Mouse (Mus musculus): Measurements from ENCODE around the gene Tead3.
"Not testable (repeated sequence)": the region's sequence is repeated elsewhere in the genome, so short reads cannot be mapped to it uniquely, and the experiment has no call there.

Gene Tead3

DNA sequence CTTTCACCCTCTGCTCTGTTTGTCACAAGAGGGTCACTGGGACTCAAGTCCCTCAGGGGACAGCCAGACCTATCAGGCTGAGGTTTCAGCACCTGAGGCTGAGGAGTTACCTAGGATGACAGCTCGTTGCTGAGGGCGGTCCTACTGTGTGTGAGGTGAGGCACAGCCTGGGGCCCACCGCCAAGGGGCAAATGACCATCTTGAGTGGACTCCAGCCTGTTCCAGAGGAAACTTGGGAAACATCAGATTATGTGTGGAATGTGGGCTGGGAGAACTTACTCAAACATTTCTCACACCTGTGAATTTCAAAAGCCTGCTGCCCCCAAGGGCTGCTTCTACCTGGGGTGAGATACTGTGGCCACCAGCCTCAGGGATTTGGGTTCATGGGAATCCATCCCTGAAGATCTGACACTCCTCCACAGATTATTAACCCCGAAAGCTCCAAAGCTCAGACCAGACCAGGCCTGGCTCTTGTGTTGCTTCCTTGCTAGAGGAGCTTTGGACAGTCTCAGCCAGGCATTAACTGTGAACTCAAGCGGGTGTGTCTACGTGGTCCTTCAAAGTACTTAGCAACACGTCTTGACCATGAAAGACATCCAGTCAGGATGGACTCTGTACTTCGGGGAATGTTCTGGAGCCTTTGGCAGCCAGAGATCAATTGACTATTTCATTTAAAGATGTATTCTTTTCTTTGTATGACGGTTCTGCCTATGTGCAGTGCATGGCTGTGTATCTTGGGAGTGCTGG is 10.1 kb upstream of the Tead3 start:
- no peak for DNase-seq (ENCODE audit: inconsistent ontology term)

DNA sequence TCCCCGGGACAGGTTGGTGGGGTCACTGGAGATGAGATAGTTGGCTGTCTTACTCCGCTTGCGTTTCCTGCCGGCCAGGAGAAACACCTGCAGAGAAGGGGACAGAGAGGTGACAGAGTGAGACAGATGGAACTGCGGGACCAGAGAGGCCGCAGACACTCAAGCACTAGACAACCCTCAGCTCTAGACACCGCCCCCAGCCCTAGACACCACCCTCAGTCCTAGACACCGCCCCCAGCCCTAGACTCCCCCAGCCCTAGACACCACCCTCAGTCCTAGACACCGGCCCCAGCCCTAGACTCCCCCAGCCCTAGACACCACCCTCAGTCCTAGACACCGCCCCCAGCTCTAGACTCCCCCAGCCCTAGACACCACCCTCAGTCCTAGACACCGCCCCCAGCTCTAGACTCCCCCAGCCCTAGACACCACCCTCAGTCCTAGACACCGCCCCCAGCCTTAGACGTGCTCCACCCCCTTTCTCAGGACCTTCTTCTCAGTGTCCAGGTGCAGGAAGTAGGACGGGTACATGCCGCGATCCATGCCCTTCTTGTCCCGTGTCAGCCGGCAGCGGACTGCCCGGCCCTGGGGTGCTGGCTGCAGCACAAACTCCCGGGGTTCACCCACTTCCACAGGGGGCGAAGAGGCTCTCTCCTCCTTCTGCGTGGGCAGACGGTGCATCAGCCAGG is 8.1 kb upstream of the Tead3 start:
- DNase-seq (ENCODE audit: inconsistent ontology term), result not testable (repeated sequence)

DNA sequence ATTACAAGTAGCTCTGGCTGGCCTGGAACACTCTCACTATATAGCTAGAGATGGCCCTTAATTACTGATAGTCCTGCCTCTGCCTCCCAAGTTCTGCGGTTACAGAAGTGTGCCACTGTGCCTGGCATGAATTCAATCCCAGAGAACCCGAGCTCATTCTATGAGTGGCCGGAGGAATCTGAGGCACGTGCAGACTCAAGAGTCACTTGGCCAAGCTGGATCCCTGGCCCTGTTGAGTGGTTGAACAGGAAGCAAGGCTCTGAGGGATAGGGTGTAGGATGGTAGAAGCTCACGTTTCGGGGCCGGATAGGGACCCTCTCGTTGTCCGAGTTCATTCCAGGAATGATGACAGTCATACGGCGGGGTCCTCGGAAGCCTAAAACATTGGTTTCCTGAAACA is 5.3 kb upstream of the Tead3 start:
- no peak for DNase-seq (ENCODE audit: inconsistent ontology term)

DNA sequence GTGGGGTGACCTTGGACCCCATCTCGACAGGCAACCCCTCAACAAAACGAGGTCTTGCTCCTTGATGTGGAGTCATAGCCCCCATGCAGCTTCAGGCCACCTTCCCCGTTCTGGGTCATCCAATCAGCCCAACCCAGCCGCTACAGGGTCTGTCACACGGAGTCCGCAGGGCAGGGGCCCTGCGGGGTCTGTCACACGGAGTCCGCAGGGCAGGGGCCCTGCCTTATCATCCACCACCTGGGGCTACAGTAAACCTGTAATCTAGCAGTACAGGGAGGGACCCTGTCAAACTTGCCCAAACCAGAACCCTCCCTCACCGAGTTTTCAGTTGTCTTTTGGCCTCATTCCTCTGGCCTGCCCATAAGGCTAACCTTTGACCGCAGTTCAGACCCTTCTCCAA is 1.4 kb upstream of the Tead3 start:
- no peak for DNase-seq (ENCODE audit: inconsistent ontology term)

DNA sequence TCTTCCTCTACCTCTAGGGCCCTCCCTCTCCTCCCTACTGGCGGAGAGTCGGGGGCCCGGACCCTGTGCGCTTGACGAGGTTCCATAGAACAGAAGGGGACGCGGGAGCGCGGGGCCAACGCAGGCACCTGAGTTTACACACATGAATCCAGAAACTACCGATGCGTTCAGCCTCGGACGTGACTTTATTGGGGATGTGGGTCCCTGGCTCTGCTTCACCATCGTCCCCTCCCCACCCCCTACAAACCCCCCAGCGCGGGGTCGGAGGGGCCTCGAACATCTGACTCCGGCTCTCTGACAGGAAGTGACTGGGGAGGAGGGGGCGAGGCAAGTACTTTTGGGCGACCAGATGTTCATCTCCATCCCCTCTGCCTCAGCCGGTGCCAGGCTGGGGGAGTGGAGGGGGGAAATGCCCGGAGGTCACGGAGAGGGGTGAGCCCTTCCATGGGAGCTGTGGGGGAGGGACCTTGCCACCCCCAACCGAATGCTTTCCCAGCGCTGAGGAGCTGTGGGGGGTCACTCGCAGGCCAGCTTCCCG is 805 bp upstream of the Tead3 start:
- no peak for DNase-seq (ENCODE audit: inconsistent ontology term)

DNA sequence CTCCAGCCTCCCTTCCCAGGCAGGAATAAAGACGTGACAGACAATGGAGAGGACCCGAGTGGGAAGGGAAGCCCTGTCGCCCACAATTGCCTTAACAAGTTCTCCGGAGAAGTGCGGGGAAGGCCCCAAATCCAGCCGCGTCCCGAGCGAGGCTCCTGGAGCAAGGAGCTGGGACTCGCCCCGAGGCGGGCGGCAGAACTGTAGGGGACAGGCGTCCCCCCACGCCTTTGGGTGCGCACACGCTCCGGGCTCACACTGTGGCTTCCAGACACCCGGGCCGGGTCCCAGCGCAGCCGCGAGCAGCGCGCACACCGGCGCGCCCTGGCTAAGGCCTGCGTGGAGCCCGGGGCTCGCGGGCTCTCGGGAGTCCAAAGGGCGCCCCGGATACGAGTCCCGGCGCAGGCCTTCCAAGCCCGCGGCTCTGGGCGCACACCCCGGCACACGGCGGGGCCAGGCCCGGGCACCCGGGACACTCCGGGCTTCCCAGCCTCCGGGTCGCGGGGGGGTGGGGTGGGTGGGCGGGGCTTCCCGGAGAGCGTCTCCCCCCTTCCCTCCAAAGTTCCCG is 634 bp downstream of the Tead3 start:
- no peak for DNase-seq (ENCODE audit: inconsistent ontology term)

DNA sequence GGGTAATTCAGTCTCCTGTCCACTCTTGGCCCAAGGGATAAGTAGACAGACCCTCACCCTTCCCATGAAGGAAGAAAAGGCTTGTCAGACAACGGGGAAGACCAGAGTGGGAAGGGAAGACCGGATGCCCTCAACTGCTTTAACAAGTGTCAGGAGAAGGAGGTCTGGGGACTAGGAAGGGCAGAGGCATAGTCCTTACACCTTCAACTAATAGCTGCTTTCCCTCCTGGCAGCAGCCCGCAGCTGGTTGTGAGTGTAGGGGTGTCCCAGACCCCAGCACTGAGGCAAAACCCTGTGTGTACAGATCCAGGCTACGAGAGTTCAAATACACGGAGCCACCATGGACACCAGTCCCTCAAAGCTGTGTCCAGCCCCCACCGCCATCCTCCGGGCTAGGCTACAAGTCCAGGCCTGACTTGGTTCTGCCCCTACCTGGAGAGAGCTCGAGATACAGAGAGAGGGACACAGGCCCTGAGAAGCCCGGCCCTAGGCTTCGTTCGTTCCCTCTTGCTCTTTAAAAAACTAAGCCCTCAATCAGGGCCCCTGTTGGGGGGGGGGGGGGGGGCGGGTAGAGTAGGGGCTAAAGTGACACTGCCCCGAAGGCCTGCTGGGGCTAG is 1.2 kb downstream of the Tead3 start:
- DNase-seq (ENCODE audit: inconsistent ontology term), result peak; percentile 37

DNA sequence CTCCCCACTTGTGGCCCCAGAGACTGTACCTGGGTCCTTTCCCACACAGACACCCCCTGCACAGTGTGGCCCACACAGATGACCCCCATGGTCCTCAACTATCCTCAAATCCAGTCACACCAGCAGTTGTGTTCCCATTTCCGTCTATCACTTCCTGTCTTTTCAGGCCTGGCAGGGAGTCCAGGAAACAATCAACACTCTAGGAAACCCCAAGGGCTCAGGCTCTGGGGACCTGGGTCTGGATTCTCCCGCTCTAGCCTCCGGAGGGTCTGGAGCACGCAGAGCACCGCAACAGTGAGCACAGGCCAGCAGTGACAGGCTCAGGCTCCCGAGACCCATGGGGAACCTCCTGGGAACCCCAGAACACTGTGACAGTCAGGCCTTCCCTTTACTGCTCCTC is 2.4 kb downstream of the Tead3 start:
- no peak for DNase-seq (ENCODE audit: inconsistent ontology term)

DNA sequence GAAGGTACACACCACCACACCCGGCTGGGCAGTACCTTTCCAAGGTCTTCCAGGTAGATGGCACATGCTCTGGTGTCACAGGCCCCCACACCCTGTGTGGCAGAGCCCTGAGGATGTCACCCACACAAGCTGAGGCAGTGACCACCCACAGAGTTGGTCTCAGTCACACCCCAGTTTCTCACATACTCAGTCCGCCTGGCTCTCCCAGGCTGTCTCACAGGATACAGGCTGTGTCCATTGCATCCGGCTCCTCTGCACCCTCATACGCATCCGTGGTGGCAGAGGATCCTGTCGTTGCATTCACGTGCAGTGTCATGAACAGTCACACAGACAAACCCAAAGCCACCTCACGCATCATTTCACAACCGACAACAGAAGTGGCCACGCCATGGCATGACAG is 3.3 kb downstream of the Tead3 start:
- no peak for DNase-seq (ENCODE audit: inconsistent ontology term)

DNA sequence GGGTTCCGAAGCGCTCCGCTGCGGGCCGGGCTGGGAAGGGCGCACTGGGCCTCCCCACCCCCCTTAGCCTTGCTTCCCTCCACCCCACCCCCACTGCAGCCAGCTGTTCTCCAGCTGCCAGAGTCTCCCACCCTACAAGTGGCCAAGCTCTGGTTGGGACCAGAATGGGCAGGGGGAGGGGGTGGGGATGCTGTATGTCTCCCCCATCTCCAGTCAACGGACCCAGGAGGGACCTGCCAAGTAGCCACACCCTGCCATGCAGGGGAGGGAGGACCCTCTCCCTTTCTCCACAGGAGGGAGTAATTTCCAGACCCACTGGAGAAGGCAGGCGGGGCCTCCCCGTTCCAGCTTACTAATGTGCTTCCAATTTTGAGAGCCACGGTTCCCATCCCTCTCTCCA is 4.7 kb downstream of the Tead3 start:
- no peak for DNase-seq (ENCODE audit: inconsistent ontology term)

DNA sequence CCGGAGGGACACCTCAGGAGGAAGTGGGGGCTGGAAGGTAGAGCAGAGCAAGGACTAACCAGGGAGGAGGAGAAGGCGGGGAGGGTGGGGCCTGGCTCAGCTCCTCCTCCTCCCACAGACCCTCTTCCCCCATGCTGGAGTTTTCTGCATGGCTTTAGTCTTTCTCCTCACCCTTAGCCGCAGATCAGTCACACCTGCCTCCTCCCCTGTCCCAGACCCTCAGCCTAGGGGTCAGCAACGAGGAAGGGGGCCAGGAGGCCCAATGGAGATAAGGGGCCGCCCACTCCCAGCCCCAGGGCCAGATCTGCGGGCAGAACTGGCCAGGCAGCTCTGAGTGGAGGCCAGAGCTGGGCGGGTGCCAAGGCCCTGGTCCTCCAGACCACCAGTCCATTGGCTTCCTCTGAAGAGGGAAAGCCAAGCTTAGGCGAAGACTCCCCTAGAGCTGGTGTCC is 5.3 kb downstream of the Tead3 start:
- no peak for DNase-seq (ENCODE audit: inconsistent ontology term)

DNA sequence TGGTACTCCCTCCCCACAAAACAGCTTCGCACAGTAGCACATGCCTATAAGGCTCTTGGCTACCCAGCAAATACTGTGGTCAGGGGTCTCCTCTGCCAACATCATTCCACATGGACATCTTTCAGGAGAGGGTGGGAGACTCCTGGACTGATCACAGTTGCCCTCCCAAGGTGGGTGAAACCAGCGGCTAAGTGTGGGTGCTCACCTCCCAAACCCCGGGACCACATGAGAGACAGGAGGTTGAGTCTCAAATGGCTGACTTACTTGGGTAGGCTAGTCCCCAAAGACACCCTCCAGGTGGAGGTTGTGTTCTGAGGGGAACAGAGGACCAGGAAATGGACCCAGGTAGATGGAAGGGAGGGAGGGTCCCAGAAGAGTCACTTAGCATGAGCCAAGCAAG is 5.9 kb downstream of the Tead3 start:
- DNase-seq (ENCODE audit: inconsistent ontology term), result no peak

DNA sequence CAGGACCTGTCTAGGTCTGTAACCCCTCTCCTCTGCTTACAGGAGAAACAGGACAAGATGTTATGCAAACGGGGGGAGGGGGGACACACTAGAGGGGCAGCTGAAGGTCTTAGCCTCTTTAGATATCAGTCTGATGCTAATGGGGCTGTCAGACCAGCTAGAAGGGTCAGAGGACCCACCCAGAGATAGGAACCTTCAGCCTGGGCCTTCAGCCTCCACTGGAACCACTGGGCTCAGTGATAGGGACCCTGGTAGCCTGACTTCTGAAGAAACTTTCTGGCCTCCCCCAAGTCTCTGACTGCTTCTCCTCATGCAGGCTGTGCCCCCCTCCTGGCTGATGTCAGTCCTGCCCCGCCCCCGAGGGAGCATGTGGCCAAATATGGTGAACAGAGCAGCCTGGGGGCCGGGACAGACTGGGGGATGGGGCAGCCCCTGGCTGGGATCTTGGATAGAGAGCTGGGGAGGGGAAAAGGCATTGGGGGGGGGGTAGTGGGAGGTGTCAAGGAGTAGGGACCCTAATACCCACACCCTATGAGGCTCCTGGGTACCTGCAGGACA is 6.5 kb downstream of the Tead3 start:
- DNase-seq (ENCODE audit: inconsistent ontology term), result no peak

DNA sequence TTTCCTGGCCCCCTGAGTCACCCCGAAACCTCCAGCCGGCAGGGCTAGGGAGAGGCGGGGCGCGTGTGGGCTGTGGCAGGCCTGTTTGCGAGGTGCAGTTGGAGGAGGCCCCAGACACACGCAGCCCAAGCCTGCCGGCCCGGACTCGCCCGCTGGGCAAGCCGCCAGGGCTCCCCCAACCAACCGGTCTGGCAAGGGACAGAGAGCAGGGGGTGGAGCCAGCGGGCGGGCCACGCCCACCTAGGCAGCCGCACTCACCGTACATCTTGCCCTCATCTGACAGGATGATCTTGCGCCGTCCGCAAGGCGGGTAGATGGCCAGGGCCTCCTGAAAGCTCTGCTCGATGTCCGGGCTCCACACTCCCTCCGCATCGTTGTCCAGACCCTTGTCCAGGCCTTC is 9.5 kb downstream of the Tead3 start:
- DNase-seq (ENCODE audit: inconsistent ontology term), result peak; percentile 98

DNA sequence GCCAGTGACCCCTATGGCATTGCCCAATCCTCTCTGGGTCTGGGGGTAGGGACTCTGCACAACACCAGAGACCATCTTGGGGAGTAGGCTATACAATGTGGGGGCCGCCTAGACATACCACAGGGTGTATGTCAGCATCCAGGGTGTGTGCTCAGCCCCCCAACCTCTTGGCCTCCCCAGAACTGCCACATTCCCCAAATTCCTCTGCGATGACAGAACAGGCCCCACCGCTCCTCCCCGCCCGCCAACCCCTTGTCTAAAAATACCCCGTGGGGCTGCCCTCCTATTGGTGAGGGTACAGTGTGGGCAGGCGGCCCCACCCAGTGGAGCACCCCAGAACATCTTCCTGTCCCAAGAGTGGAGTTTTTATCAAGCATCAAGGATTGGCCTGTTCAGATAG is 10.0 kb downstream of the Tead3 start:
- peak; percentile 91 for DNase-seq (ENCODE audit: inconsistent ontology term)

DNA sequence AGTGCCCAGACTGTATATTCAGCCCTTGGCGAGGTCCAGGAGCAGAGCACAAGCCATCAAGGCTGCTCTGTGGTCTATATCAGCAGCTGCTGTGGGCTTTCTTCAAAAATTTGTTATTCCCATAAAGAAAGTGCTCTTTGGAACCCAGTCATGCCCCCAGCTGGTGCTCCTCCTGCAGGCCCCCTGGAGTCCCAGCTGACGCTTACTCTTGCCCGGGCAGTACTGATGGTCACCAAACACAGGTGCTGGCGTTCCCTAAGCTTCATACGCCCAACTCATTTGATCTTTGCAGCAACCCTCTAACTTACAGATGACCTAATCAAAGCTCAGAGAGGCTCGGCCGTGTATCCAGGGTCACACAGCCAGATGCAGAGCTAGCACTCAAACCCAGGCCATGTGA is 13.1 kb downstream of the Tead3 start:
- no peak for DNase-seq (ENCODE audit: inconsistent ontology term)

DNA sequence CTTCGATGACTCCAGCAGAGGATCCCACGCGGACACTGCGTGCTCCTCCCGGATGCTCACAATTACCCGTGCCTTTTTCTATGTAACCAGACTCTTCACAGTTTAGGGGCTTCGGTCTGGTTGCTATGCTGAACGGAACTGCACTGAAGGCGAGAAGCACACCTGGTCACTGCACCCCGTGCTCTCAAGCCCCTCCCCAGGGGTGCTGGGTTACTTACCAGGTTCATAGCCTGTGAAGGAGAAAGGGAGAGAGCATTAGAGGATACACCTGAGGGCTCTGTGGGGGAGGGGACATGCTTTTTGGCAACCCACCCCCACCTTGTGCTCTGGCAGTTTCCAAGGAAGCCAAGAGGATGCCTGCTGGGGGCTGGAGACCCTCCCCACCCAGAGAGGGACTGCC is 15.3 kb downstream of the Tead3 start:
- DNase-seq (ENCODE audit: inconsistent ontology term), result no peak

DNA sequence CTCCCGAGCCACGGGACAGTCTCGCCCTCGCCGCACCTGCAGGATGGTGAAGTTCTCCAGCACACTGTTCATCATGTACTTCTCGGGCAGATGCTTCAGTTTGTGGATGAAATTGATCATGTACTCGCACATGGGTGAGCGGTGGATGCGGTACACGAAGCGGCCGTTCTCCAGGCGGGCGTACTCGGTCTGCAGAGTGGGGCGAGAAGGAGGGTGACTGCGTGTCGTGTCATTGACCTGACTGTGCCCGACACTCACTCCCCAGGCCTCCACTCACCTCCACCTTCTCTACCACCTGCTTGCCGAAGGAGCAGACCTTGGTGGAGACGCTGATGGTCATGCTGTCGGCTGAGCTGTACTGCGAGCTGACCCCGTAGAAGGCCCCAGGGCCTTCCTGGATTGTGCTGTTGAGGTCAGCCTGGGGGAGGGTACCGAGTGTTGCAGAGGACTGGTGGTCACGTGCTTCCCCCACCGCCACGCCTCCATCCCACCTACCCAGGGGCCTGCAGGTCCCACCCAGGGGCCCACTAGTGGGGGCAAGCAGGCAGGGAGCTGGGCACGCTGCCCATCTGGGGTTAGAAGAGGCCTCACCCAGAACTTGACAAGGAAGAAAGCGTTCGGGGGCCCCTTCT is 17.6 kb downstream of the Tead3 start:
- DNase-seq (ENCODE audit: inconsistent ontology term), result no peak

DNA sequence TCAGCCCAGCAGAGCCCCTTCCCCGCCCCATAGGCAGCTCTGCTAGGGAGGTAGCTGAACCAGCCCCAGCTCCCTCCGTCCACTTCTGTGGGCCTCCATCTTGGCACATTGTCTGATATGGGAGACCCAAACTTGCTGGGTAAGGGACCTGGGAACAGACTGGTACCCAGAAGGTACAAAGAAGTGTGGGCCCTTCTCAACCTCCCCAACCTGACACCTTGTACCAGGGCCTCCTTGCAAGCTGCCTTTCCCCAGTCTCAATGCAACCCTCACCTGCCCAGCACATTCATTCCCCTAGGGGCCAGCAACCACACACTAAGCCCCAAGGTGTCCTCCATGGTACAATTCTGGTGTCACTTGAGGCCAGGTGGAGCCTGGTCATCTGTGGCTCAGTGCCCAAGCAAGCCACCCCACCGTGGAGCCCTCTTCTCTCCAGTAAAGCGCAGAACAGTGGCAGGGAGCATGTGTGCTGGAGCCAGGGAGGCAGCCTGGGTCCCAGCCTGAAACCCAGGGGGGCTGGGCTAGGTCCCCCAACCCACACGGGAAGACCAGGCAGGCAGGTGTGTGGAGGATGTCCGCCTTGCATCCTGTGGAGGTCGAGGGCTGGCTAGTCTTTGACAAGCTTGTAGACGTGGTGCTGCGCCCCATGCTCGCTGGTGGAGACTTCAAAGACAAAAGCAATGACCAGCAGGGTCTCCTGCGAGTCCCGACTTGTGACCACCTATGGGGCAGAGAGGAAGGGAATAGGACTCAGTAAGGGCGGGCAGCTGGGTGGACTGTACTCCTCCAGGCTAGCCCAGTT is 18.3 kb downstream of the Tead3 start:
- no peak for DNase-seq (ENCODE audit: inconsistent ontology term)

DNA sequence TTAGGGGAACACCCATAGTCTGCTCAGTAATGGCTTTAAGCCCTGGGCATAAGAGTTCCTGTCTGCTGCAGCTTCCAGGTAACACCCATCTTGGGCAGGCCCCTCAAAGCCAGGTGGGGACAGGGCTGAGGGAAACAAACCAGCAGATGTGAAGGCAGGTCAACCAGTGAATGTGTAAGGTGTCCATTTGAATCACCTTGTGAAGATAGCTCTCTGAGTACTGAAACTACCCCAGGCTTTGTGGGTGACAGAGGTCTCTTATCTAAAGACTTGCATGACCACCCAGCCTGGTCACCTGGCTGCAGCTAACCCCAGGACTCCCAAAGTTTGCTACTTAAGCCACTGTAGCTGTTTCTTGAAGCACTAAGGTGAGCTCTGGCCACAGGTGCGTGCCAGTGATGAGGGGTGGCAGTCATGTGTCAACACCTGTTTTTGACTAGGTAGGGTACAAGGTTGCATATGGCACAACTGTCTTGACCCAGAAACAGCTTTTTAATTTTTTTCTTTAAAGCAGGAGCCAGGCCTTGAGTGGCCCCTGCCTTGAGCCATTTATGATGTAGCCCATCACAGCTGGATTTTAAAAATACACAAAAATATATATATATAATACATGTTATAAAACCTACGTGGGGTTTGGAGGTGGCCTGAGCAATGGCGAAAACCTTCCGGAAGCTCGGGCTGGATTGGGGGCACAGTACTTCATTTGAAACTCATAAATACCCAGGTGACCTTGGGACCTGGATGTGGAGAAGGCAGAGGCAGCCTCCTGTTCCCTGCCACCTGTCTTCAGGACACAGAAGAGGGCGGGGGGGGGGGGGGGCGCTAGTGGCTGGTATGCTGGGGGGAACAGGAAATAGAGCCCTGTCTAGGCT is 19.1 kb downstream of the Tead3 start:
- no peak for DNase-seq (ENCODE audit: inconsistent ontology term)

All from Muller cell, postnatal 12 days (primary cell).